Mouse (Mus musculus) hindbrain, postnatal 0 days (tissue): ENCODE measurements at regions not wholly inside any gene's neighbourhood (a gene's known extent, or its start where the extent isn't known, plus 50 kb on each side); places are given as distances from the start of the nearest gene placed in this dataset.
A peak's percentile ranks its signal among the peaks of the same experiment; 100 is the strongest.

Source experiments
- ATAC-seq: fragments of 200-750 bp; cut with Nextera tagmentation; 2 replicates; pipeline ENCODE4 v1.8.0; 2017; ENCODE audit warnings: mild to moderate bottlenecking, moderate TSS enrichment, moderate library complexity
- DNase-seq: peaks from one replicate; pipeline ENCODE4 v3.0.0-alpha.2; 2015; ENCODE audit warnings: low spot score
- H3K27ac ChIP-seq: fragments of 300-500 bp; sonication (generic); 2 replicates; pipeline ENCODE4 v1.5.1; 2014; ENCODE audit warnings: mild to moderate bottlenecking
- H3K27me3 ChIP-seq: fragments of 300-500 bp; sonication (generic); 2 replicates; pipeline ENCODE4 v1.6.1; 2014; ENCODE audit warnings: low read length, mixed read lengths; ENCODE audit not compliant: insufficient read depth
- H3K36me3 ChIP-seq: fragments of 300-500 bp; sonication (generic); 2 replicates; pipeline ENCODE4 v1.6.1; 2014; ENCODE audit warnings: low read length, mixed read lengths; ENCODE audit not compliant: insufficient read depth
- H3K4me1 ChIP-seq: fragments of 300-500 bp; sonication (generic); 2 replicates; pipeline ENCODE4 v1.6.1; 2014; ENCODE audit warnings: antibody characterized with exemption, low read length, mixed read lengths; ENCODE audit not compliant: insufficient read depth
- H3K4me2 ChIP-seq: fragments of 300-500 bp; sonication (generic); 2 replicates; pipeline ENCODE4 v1.6.1; 2014; ENCODE audit warnings: low read depth, mild to moderate bottlenecking, low read length, moderate library complexity, mixed read lengths
- H3K4me3 ChIP-seq: fragments of 300-500 bp; sonication (generic); 2 replicates; pipeline ENCODE4 v1.5.1; 2014; ENCODE audit warnings: low read length
- H3K9ac ChIP-seq: fragments of 300-500 bp; sonication (generic); replicated peaks from 2 replicates; pipeline ENCODE4 v1.6.1; 2014; ENCODE audit warnings: mild to moderate bottlenecking, low read length, moderate library complexity, mixed read lengths
- H3K9me3 ChIP-seq: fragments of 300-500 bp; sonication (generic); 2 replicates; pipeline ENCODE4 v1.6.1; 2016; ENCODE audit warnings: low read length, mixed read lengths
- CTCF ChIP-seq: IDR thresholded peaks from 2 replicates; pipeline ENCODE4 v1.5.1; 2016; ENCODE audit warnings: antibody characterized with exemption, control low read depth, low read depth
- WGBS: fragments of 180-500 bp; shearing (Covaris S2); extraction: QIAGEN DNeasy Blood & Tissue Kit; methylation state at CpG from one replicate; pipeline ENCODE4 v1.1.7; 2014; 5-methylcytosine and 5-hydroxymethylcytosine counted together

DNA sequence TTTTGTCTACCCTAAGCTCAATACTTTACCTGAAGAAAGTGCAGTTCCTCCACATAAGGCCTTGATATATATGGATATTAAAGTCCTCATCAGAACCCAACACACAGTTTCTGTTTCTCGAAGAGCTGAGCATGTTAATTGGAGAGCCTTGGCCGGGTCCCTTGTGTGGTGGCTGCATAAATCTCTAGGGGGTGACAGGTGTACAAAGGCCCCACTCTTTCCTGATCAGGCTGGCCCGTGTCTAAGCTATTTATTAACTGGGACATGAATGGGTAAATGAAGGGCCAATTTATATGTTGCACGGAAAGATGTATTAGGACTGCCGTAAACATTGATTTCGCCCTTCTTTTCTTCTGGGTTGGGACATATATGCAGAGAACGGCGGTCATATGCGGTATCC lies 136.8 kb downstream of the Tex29 start:
- Histone ChIP-seq H3K9me3 (no peaks in the 10 kb centered on the region), H3K9ac (no peak overlapping the region), H3K27me3 (no peaks in the 10 kb centered on the region), H3K27ac (no peak overlapping the region), H3K4me1 (no peaks in the 10 kb centered on the region), H3K36me3 (no peaks in the 10 kb centered on the region), H3K4me3 (no peak overlapping the region), H3K4me2 (no peak overlapping the region)
- TF ChIP-seq CTCF, result no peak
- no peak for ATAC-seq
- no peak for DNase-seq
- WGBS, result 60% methylated on average over 9 of the region's 9 CpGs

DNA sequence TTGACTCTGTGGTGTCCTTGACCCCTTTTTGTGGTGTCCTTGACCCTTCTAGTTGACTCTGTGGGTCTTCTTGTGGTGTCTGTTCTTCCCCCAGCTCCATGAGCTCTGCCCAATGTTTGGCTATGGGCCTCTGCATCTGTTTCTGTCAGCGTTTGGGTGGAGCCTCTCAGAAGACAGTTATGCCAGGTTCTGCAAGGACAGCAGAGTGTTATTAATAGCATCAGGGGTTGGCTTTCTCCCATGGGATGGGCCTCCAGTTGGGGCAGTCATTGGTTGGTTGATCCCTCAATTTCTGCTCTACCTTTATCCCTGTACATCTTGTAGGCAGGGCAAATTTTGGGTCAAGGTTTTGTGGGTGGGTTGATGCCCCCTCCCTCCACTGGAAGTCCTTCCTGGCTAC lies 138.8 kb downstream of the Tex29 start:
- WGBS, result 83% methylated on average over 1 of the region's 1 CpGs
- Histone ChIP-seq H3K36me3 (no peaks in the 10 kb centered on the region), H3K27me3 (no peaks in the 10 kb centered on the region)

GRCm38 (mm10) chr8:11981458-11981857 lies 141.2 kb downstream of the Tex29 start:
- no peaks in the 10 kb centered on the region for H3K27me3 ChIP-seq
- 69% methylated on average over 2 of the region's 2 CpGs for WGBS
- TF ChIP-seq CTCF, result peak; percentile 52
- no peaks in the 10 kb centered on the region for H3K36me3 ChIP-seq
- DNase-seq (no peak), ATAC-seq (no peak)
- H3K27ac ChIP-seq, result no peak overlapping the region
- H3K4me1 ChIP-seq, result no peaks in the 10 kb centered on the region
- H3K4me3 ChIP-seq, result no peak overlapping the region
- no peak overlapping the region for H3K4me2 ChIP-seq
- no peaks in the 10 kb centered on the region for H3K9me3 ChIP-seq
- no peak overlapping the region for H3K9ac ChIP-seq

More for the DNA sequence above, 138.8 kb downstream of the Tex29 start:
- DNase-seq (no peak), ATAC-seq (no peak)
- no peaks in the 10 kb centered on the region for H3K9me3 ChIP-seq
- no peak for TF ChIP-seq CTCF
- no peaks in the 10 kb centered on the region for H3K4me1 ChIP-seq
- no peak overlapping the region for H3K4me2 ChIP-seq
- H3K27ac ChIP-seq, result no peak overlapping the region
- H3K4me3 ChIP-seq, result no peak overlapping the region
- H3K9ac ChIP-seq, result no peak overlapping the region

DNA sequence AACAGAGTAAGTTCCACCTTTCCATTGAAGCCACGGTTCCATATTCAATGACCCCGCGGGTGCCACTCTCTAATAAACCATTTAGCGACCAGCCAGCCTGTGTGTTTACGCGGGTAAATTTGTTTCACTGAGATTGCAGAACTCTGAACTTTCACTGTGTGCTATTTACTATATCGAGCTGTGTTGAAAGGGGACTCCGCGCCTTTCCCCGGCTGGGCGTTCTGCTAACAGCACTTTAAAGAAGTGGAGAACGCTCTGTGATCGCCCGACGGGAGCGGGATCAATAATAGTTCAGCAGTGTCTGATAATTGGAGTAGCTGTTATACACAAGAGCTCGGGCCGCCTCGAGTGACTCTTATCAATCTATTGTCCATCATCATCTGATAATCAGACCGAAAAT lies 149.8 kb downstream of the Tex29 start:
- DNase-seq, result no peak
- Histone ChIP-seq H3K9ac (no peak overlapping the region), H3K4me1 (no peaks in the 10 kb centered on the region), H3K4me2 (no peak overlapping the region), H3K4me3 (no peak overlapping the region), H3K9me3 (no peaks in the 10 kb centered on the region), H3K36me3 (no peaks in the 10 kb centered on the region), H3K27ac (no peak overlapping the region), H3K27me3 (no peaks in the 10 kb centered on the region)
- ATAC-seq, result no peak
- TF ChIP-seq CTCF, result no peak
- 84% methylated on average over 20 of the region's 20 CpGs for WGBS

DNA sequence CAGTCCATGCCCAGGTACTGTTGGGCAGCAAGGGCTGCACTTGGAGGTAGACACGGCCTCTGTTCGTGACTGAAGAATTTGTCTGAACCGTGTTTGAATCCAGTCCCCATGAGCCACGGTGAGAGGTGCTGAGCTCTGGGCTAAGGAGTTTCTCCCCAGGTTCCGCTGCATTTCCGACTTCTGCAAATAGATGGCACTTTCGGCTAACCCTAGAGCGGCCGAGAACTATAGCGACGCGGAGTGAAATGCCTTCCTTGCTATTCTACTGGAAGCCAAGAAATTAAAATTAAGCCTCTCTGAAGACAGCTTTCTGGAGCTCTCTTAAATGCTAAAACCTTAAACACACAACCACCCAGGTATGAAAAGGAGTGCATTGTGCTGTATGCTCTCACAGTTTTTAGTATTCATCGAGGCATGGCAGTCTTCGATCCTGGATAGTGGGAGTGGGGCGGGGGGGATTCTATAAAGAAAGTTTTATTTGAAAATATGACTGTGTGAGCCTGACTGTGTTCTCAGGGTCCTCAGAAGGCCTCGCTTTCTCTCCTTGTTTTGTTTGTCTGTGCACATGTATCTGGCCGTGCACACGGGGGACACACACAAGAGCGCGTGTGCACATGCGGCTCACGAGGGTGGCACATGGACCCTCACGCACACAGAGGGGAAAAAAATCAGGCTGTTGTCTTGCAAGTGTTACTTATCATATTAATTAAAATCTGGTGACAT lies 159.6 kb downstream of the Tex29 start:
- Histone ChIP-seq H3K27me3 (peaks cover 20% of the 10 kb centered on the region), H3K27ac (no peak overlapping the region), H3K4me1 (no peaks in the 10 kb centered on the region), H3K36me3 (no peaks in the 10 kb centered on the region), H3K9ac (no peak overlapping the region), H3K9me3 (no peaks in the 10 kb centered on the region), H3K4me2 (no peak overlapping the region), H3K4me3 (no peak overlapping the region)
- DNase-seq (peak; percentile 90), ATAC-seq (peak; percentile 81)
- peak; percentile 87 for TF ChIP-seq CTCF
- 20% methylated on average over 23 of the region's 23 CpGs for WGBS

DNA sequence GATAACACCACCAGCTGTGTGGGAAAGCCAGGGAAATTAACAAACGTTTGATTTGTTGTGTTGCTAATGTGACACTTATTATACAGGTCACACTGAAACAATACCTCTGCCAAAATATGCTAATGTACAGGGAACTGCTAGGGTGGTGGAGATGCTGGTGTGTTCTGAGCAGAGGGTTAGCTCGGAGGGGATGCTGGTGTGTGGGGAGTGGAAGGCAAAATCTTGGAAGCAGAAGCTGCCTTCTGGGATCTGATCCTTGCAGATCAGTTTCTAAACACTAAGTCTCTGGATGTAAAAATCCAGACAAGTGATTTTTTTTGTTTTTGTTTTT lies 160.2 kb downstream of the Tex29 start:
- WGBS, result 14% methylated on average over 2 of the region's 2 CpGs

GRCm38 (mm10) chr8:12004241-12004640 lies 164.0 kb downstream of the Tex29 start:
- no peak overlapping the region for H3K27ac ChIP-seq
- WGBS, result 53% methylated on average over 7 of the region's 7 CpGs
- TF ChIP-seq CTCF, result no peak
- no peaks in the 10 kb centered on the region for H3K9me3 ChIP-seq
- ATAC-seq (no peak), DNase-seq (no peak)
- H3K4me3 ChIP-seq, result no peak overlapping the region
- H3K9ac ChIP-seq, result no peak overlapping the region
- H3K27me3 ChIP-seq, result peaks cover 10% of the 10 kb centered on the region
- no peaks in the 10 kb centered on the region for H3K4me1 ChIP-seq
- no peaks in the 10 kb centered on the region for H3K36me3 ChIP-seq
- no peak overlapping the region for H3K4me2 ChIP-seq

More for the DNA sequence above, 160.2 kb downstream of the Tex29 start:
- DNase-seq (no peak), ATAC-seq (no peak)
- peaks cover 20% of the 10 kb centered on the region for H3K27me3 ChIP-seq
- no peak overlapping the region for H3K9ac ChIP-seq
- no peak overlapping the region for H3K27ac ChIP-seq
- H3K4me2 ChIP-seq, result no peak overlapping the region
- TF ChIP-seq CTCF, result no peak
- H3K9me3 ChIP-seq, result no peaks in the 10 kb centered on the region
- H3K4me3 ChIP-seq, result no peak overlapping the region
- no peaks in the 10 kb centered on the region for H3K4me1 ChIP-seq
- no peaks in the 10 kb centered on the region for H3K36me3 ChIP-seq
